Mouse (Mus musculus) right cerebral cortex, adult 2 months (tissue): ENCODE results near the gene Elovl2.

Experiments used
- DNase-seq, 2 experiments: peaks; one replicate each; pipeline ENCODE4 v3.0.0; 2021 to 2022; ENCODE audit warnings: low spot score in 2 of 2

Gene Elovl2

DNA sequence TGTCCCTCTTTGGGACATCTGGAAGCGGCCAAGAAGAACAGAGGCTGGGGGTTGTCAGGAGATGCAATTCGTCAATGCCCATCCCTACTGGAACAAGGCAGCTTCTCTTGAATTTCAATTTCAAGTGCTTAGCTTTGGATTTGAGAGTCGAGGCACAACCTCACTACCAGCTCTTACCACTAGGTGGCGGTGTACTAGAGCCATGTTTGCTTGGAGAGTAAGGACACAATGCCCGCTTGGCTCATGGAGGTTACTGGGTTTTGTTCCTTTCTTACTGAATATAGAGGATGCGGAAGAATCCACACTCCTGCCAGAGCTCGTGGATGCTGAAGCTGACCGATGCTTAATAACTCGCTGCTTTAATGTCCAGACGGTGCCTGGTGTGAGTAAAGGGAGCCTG lies 73.9 kb downstream of the Elovl2 start:
- DNase-seq: peak; percentile 78 to 80

DNA sequence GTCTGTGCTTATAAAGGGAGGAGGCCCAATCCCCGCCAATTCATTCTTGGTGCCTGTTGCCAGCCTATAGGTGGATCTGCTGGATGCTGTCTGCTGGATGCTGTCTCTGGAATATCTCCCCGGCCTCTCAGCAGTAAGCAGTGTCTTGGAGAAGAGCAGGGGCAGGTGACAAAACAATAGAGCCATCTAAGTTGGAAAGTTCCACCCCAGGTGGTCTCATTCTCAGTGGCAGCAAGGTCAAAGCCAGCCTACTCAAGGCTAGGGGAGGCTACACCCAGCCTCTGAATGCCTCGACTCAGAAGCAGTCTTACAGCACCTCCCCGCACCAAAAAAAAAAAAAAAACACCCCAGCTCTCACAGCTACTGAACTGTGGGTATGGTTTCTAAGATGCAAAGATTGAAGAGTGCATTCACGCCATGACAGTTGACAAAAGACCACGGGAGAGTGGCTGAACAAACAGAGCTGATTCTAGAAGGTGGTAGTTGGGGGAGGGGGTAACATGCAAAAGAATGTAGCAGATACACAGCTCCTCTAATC lies 74.7 kb downstream of the Elovl2 start:
- no peak for DNase-seq

DNA sequence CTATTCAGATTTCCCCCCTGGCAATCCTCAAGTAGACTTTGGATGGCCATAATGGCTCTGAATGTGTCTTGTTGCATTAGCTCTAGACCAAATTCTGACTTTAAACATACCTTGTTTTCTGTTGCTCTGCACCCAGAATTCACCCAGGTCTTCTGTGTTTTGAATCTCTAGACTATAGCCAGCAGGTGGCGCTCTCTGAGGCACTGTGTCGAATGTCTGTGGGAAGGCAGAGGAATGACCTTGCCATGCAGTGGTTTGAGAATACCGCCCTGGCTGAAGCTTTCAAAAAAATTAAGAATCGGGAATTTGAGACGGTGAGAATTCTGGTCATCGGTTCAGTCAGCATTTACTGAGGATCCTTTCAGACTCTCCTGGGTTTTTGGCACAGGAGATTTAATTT lies 85.3 kb downstream of the Elovl2 start:
- peak; percentile 60 to 63 for DNase-seq
